Mouse (Mus musculus) liver, adult 2 months (tissue): ENCODE measurements at regions not wholly inside any gene's neighbourhood (a gene's known extent, or its start where the extent isn't known, plus 50 kb on each side); places are given as distances from the start of the nearest gene placed in this dataset.

Source experiments
- DNase-seq: peaks from one replicate; pipeline ENCODE4 v3.0.0-alpha.2; 2011; ENCODE audit warnings: low read depth, low spot score; ENCODE audit errors: extremely low read depth
- H3K27ac ChIP-seq: fragments of 200-500 bp; replicated peaks from 2 replicates; pipeline ENCODE4 v1.5.1; 2012; ENCODE audit warnings: low read depth, mild to moderate bottlenecking, control low read depth, inconsistent platforms, low read length; ENCODE audit not compliant: insufficient read depth
- H3K27me3 ChIP-seq: fragments of 200-500 bp; 2 replicates; pipeline ENCODE4 v1.6.1; 2012; ENCODE audit warnings: mild to moderate bottlenecking, moderate library complexity, low read length, inconsistent platforms; ENCODE audit not compliant: control insufficient read depth, insufficient read depth
- H3K36me3 ChIP-seq: fragments of 200-500 bp; 2 replicates; pipeline ENCODE4 v1.6.1; 2012; ENCODE audit warnings: low read length, inconsistent platforms; ENCODE audit not compliant: control insufficient read depth, insufficient read depth
- H3K4me1 ChIP-seq: fragments of 200-500 bp; 2 replicates; pipeline ENCODE4 v1.6.1; 2011; ENCODE audit warnings: low read length; ENCODE audit not compliant: control insufficient read depth, insufficient read depth
- H3K4me3 ChIP-seq: fragments of 200-500 bp; 2 replicates; pipeline ENCODE4 v1.5.1; 2011; ENCODE audit warnings: low read depth, mild to moderate bottlenecking, control low read depth, low read length, moderate library complexity; ENCODE audit not compliant: insufficient read depth
- H3K79me2 ChIP-seq: fragments of 200-500 bp; 2 replicates; pipeline ENCODE4 v1.6.1; 2012; ENCODE audit warnings: inconsistent platforms, mild to moderate bottlenecking, low read length, moderate library complexity; ENCODE audit not compliant: control insufficient read depth, insufficient read depth
- H3K9ac ChIP-seq: fragments of 200-500 bp; 2 replicates; pipeline ENCODE4 v1.6.1; 2012; ENCODE audit warnings: low read depth, mild to moderate bottlenecking, control low read depth, inconsistent platforms, low read length
- CTCF ChIP-seq: fragments of 200-500 bp; IDR thresholded peaks from 2 replicates; pipeline ENCODE4 v1.5.1; 2011; ENCODE audit warnings: low read depth, low read length, control low read depth
- POLR2A ChIP-seq: fragments of 200-500 bp; IDR thresholded peaks from 2 replicates; pipeline ENCODE4 v1.6.1; 2011; ENCODE audit warnings: low read length, control low read depth; ENCODE audit not compliant: insufficient read depth; ENCODE audit errors: extremely low read depth
- WGBS: fragments of 180-500 bp; shearing (Covaris S2); methylation state at CpG from one replicate; pipeline ENCODE4 v1.1.7; 2018; 5-methylcytosine and 5-hydroxymethylcytosine counted together

GRCm38 (mm10) chr16:30884189-30884551, 197.1 kb downstream of the Xxylt1 start:
- H3K79me2 ChIP-seq, result no peaks in the 10 kb centered on the region
- H3K27ac ChIP-seq, result no peak overlapping the region
- no peaks in the 10 kb centered on the region for H3K36me3 ChIP-seq
- no peak overlapping the region for H3K9ac ChIP-seq
- TF ChIP-seq POLR2A (no peak), CTCF (no peak)
- H3K4me1 ChIP-seq, result no peaks in the 10 kb centered on the region
- 76% methylated on average over 6 of the region's 6 CpGs for WGBS
- DNase-seq, result no peak
- H3K27me3 ChIP-seq, result no peaks in the 10 kb centered on the region
- no peak overlapping the region for H3K4me3 ChIP-seq

GRCm38 (mm10) chr16:30886982-30887381, 194.2 kb downstream of the Xxylt1 start:
- H3K9ac ChIP-seq, result no peak overlapping the region
- no peaks in the 10 kb centered on the region for H3K27me3 ChIP-seq
- no peaks in the 10 kb centered on the region for H3K79me2 ChIP-seq
- TF ChIP-seq POLR2A, result no peak
- no peak for TF ChIP-seq CTCF
- no peak for DNase-seq
- H3K36me3 ChIP-seq, result no peaks in the 10 kb centered on the region
- 87% methylated on average over 1 of the region's 1 CpGs for WGBS
- no peak overlapping the region for H3K4me3 ChIP-seq
- no peaks in the 10 kb centered on the region for H3K4me1 ChIP-seq
- H3K27ac ChIP-seq, result no peak overlapping the region

- Histone ChIP-seq H3K4me1 (no peaks in the 10 kb centered on the region), H3K36me3 (no peaks in the 10 kb centered on the region), H3K4me3 (no peak overlapping the region), H3K79me2 (no peaks in the 10 kb centered on the region), H3K27me3 (no peaks in the 10 kb centered on the region), H3K27ac (no peak overlapping the region), H3K9ac (no peak overlapping the region)
- 97% methylated on average over 1 of the region's 1 CpGs for WGBS
- DNase-seq, result no peak
- TF ChIP-seq CTCF (no peak), POLR2A (no peak)
Measured at GRCm38 (mm10) chr16:30887536-30887935, 193.7 kb downstream of the Xxylt1 start.

- Histone ChIP-seq H3K27me3 (no peaks in the 10 kb centered on the region), H3K4me3 (no peak overlapping the region), H3K79me2 (no peaks in the 10 kb centered on the region), H3K27ac (no peak overlapping the region), H3K4me1 (no peaks in the 10 kb centered on the region), H3K9ac (no peak overlapping the region), H3K36me3 (no peaks in the 10 kb centered on the region)
- WGBS, result 95% methylated on average over 3 of the region's 3 CpGs
- no peak for TF ChIP-seq CTCF
- TF ChIP-seq POLR2A, result no peak
- DNase-seq, result no peak
Measured at GRCm38 (mm10) chr16:30888556-30889323, 192.5 kb downstream of the Xxylt1 start.

- no peak overlapping the region for H3K27ac ChIP-seq
- no peaks in the 10 kb centered on the region for H3K79me2 ChIP-seq
- no peaks in the 10 kb centered on the region for H3K36me3 ChIP-seq
- no peak overlapping the region for H3K9ac ChIP-seq
- no peak for TF ChIP-seq CTCF
- TF ChIP-seq POLR2A, result no peak
- DNase-seq, result no peak
- H3K4me3 ChIP-seq, result no peak overlapping the region
- 96% methylated on average over 6 of the region's 6 CpGs for WGBS
- H3K4me1 ChIP-seq, result no peaks in the 10 kb centered on the region
- no peaks in the 10 kb centered on the region for H3K27me3 ChIP-seq
Measured at GRCm38 (mm10) chr16:30892606-30893005, 188.6 kb downstream of the Xxylt1 start.

- Histone ChIP-seq H3K4me1 (no peaks in the 10 kb centered on the region), H3K4me3 (no peak overlapping the region), H3K27me3 (no peaks in the 10 kb centered on the region), H3K79me2 (no peaks in the 10 kb centered on the region), H3K36me3 (no peaks in the 10 kb centered on the region), H3K27ac (no peak overlapping the region), H3K9ac (no peak overlapping the region)
- no peak for TF ChIP-seq POLR2A
- TF ChIP-seq CTCF, result no peak
- no peak for DNase-seq
Measured at GRCm38 (mm10) chr16:30894086-30894485, 187.1 kb downstream of the Xxylt1 start.
